Mouse (Mus musculus) heart, postnatal 0 days (tissue): ENCODE measurements at regions not wholly inside any gene's neighbourhood (a gene's known extent, or its start where the extent isn't known, plus 50 kb on each side); places are given as distances from the start of the nearest gene placed in this dataset.
"Not testable (repeated sequence)": the region's sequence is repeated elsewhere in the genome, so short reads cannot be mapped to it uniquely, and the experiment has no call there.

Experiments used
- ATAC-seq: fragments of 200-750 bp; cut with Nextera tagmentation; 2 replicates; pipeline ENCODE4 v1.8.0; 2017; ENCODE audit warnings: low read depth, moderate number of reproducible peaks, moderate library complexity; ENCODE audit not compliant: insufficient read depth
- DNase-seq: peaks from one replicate; pipeline ENCODE4 v3.0.0-alpha.2; 2016; ENCODE audit warnings: low spot score
- H3K27ac ChIP-seq: fragments of 300-500 bp; sonication (generic); 2 replicates; pipeline ENCODE4 v1.5.1; 2014; ENCODE audit warnings: low read depth, mild to moderate bottlenecking
- H3K27me3 ChIP-seq: fragments of 300-500 bp; sonication (generic); 2 replicates; pipeline ENCODE4 v1.6.1; 2014; ENCODE audit warnings: low read length, mixed read lengths; ENCODE audit not compliant: control insufficient read depth, insufficient read depth
- H3K36me3 ChIP-seq: fragments of 300-500 bp; sonication (generic); replicated peaks from 2 replicates; pipeline ENCODE4 v1.6.1; 2014; ENCODE audit warnings: low read length, mixed read lengths; ENCODE audit not compliant: control insufficient read depth, insufficient read depth
- H3K4me1 ChIP-seq: fragments of 300-500 bp; sonication (generic); 2 replicates; pipeline ENCODE4 v1.6.1; 2014; ENCODE audit warnings: antibody characterized with exemption; ENCODE audit not compliant: control insufficient read depth, insufficient read depth
- H3K4me2 ChIP-seq: fragments of 300-500 bp; sonication (generic); 2 replicates; pipeline ENCODE4 v1.6.1; 2014; ENCODE audit warnings: low read depth, mild to moderate bottlenecking, low read length, moderate library complexity
- H3K4me3 ChIP-seq: fragments of 300-500 bp; sonication (generic); 2 replicates; pipeline ENCODE4 v1.5.1; 2014; ENCODE audit warnings: low read depth, low read length
- H3K9ac ChIP-seq: fragments of 300-500 bp; sonication (generic); replicated peaks from 2 replicates; pipeline ENCODE4 v1.6.1; 2014; ENCODE audit warnings: low read depth, low read length, mixed read lengths
- H3K9me3 ChIP-seq: fragments of 300-500 bp; sonication (generic); replicated peaks from 2 replicates; pipeline ENCODE4 v1.6.1; 2016; ENCODE audit warnings: low read length; ENCODE audit not compliant: control insufficient read depth
- CTCF ChIP-seq: IDR thresholded peaks from 2 replicates; pipeline ENCODE4 v1.5.1; 2016; ENCODE audit warnings: antibody characterized with exemption, control low read depth, low read depth
- EP300 ChIP-seq: IDR thresholded peaks from 2 replicates; pipeline ENCODE4 v1.6.1; 2016; ENCODE audit warnings: antibody characterized with exemption, low read depth
- WGBS: fragments of 180-500 bp; shearing (Covaris S2); extraction: QIAGEN DNeasy Blood & Tissue Kit; methylation state at CpG from one replicate; pipeline ENCODE4 v1.1.7; 2014; 5-methylcytosine and 5-hydroxymethylcytosine counted together

DNA sequence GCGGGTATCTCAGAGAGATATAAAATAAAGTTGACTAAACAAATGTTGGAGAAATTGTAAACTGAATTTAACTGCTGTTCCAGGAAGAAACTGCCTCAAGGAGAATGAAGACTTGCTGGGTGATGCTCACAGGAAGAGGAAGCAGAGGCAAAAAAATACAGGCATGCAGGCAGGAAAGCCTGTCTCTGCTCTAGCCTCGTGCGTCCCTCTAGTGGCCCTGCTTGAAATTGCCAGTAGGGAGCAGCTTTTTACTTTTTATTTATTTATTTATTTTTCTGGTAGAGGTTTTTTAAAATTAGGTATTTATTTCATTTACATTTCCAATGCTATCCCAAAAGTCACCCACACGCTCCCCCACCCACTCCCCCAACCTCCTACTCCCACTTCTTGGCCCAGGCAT lies 118.1 kb downstream of the 4930474N05Rik start:
- H3K4me3 ChIP-seq = no peak overlapping the region
- no peaks in the 10 kb centered on the region for H3K4me1 ChIP-seq
- H3K36me3 ChIP-seq = no peaks in the 10 kb centered on the region
- peak; percentile 13 for DNase-seq
- no peak overlapping the region for H3K27ac ChIP-seq
- no peaks in the 10 kb centered on the region for H3K27me3 ChIP-seq
- ATAC-seq = no peak
- 37% methylated on average over 4 of the region's 4 CpGs for WGBS
- H3K9me3 ChIP-seq = no peaks in the 10 kb centered on the region
- TF ChIP-seq CTCF (peak; percentile 67), EP300 (no peak)
- H3K9ac ChIP-seq = no peak overlapping the region
- no peak overlapping the region for H3K4me2 ChIP-seq

DNA sequence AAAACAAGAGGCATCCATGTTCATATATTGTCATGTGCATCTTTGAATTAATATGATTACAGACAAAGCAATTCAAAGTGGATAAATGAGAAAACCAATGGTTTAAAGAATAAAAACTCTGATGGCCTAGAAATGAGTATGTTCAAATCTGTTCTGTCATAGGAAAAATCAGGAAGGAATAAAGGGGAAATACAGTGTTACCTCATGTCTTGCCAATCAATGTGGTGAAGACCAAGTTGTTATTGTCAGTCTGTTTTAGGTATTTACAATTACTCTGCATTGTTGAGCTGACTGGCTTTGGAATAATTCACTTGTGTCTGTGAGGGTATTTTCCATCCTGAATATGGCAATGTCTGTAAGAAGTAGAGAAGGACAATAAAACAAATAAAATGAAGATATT lies 151.1 kb downstream of the 4930474N05Rik start:
- TF ChIP-seq EP300 (no peak), CTCF (no peak)
- no peak overlapping the region for H3K27ac ChIP-seq
- no peak overlapping the region for H3K9ac ChIP-seq
- H3K36me3 ChIP-seq = no peaks in the 10 kb centered on the region
- ATAC-seq (no peak), DNase-seq (no peak)
- H3K9me3 ChIP-seq = no peaks in the 10 kb centered on the region
- no peaks in the 10 kb centered on the region for H3K27me3 ChIP-seq
- H3K4me1 ChIP-seq = no peaks in the 10 kb centered on the region
- no peak overlapping the region for H3K4me2 ChIP-seq
- H3K4me3 ChIP-seq = no peak overlapping the region

DNA sequence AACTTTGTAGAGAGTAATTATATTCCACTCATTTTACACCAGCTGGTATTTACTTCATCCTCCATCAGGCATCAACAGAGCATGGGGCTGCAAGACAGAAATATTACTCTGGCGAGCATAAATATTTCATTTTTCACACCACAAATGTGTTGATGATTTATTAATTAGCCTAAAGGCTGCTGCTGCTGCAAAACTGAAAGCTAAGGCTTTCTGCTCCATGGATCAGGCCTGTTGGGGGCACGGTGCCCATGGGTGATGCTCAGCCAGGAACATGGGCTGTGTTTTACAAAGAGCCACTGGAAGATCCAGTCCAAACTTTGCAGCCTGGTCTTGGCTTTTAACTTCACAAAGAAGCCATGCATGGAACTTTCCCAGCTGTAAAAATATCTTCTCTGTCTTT lies 167.4 kb downstream of the 4930474N05Rik start:
- Histone ChIP-seq H3K9ac (no peak overlapping the region), H3K4me2 (no peak overlapping the region), H3K27ac (no peak overlapping the region), H3K4me1 (no peaks in the 10 kb centered on the region), H3K27me3 (no peaks in the 10 kb centered on the region), H3K4me3 (no peak overlapping the region), H3K36me3 (no peaks in the 10 kb centered on the region), H3K9me3 (no peaks in the 10 kb centered on the region)
- DNase-seq (no peak), ATAC-seq (no peak)
- 82% methylated on average over 2 of the region's 2 CpGs for WGBS
- no peak for TF ChIP-seq EP300

DNA sequence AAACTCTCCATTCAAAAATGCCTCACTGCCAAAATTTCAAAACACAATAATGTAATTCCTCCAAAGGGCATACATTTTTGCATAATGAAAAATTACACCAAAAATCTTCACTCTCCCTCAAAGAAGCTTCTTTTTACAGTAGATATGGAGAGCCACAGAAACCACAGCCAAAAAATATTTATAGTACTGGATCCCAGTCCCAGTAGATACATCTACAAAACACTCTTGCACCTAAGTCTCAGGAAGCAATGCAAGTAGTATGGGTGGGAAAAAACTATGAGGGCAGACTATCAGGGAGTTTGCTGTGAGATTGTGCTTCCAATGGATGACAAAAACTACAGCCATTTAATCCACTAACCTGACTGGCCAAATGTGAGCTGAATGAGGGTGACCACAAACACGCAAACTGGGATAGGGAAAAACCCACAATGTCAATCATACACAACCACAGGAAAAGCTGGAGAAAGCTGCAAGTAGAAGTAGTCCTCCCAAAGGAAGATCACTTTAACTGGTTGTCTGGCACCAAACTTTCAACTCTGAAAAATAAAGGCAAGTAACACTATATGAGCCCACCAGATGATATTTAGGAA lies 189.2 kb downstream of the 4930474N05Rik start:
- no peaks in the 10 kb centered on the region for H3K4me1 ChIP-seq
- WGBS = 76% methylated on average over 1 of the region's 1 CpGs

DNA sequence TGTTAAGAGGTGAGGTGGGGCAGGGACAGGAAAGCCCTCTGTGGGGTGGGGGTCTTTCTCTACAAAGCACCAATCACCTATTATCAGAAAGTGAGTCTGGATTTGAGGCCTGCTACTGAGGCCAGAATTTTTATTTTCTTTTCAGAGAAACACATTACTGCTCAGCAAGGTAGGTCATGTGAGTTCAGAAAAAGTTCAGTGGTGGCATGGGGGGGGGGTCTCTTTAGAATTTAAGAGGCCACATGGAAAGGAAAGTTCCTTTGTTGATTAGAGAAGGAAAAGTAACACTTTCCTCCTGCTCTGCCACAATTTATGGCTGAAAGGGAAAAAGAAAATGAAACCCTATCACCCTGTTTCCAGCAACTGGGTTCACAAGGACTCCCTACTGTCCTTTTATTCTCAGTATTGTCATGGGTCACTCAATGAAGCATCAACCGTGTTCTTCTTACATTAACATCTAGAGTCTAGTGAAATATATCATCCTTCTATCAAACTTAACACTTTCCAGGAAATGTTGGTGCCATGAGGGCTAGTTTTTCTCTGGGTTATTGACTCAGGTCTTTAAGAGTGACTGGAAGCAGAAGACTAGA lies 194.1 kb downstream of the 4930474N05Rik start:
- Histone ChIP-seq H3K4me3 (no peak overlapping the region), H3K27me3 (no peaks in the 10 kb centered on the region), H3K36me3 (no peaks in the 10 kb centered on the region), H3K4me2 (no peak overlapping the region), H3K9ac (no peak overlapping the region), H3K27ac (no peak overlapping the region), H3K9me3 (no peaks in the 10 kb centered on the region), H3K4me1 (no peaks in the 10 kb centered on the region)
- ATAC-seq (no peak), DNase-seq (no peak)
- 54% methylated on average over 1 of the region's 1 CpGs for WGBS
- TF ChIP-seq CTCF (no peak), EP300 (no peak)

More for the DNA sequence above, 189.2 kb downstream of the 4930474N05Rik start:
- TF ChIP-seq CTCF = no peak
- Histone ChIP-seq H3K36me3 (no peaks in the 10 kb centered on the region), H3K27me3 (no peaks in the 10 kb centered on the region), H3K27ac (no peak overlapping the region), H3K4me2 (no peak overlapping the region), H3K9me3 (no peaks in the 10 kb centered on the region), H3K4me3 (no peak overlapping the region), H3K9ac (no peak overlapping the region)
- ATAC-seq (no peak), DNase-seq (no peak)

DNA sequence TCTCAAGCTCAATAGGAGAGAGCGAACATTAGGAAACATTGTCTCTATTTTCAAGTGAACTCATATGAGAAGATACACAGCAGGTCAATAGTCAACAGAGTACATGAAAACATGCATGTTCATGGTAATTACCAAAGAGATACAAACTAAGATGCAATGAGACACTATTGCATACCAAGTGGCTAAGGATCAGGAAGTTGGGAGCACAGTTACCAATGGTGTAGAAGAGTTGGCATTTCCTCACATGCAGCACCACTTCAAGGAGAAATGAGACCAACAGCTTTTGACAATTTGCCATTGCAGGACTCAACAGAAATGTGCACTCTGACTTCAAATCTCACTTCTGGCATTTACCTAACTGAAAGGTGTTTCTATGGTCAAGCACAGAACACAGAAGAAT lies 215.6 kb downstream of the 4930474N05Rik start:
- Histone ChIP-seq H3K4me3 (no peak overlapping the region), H3K9me3 (no peaks in the 10 kb centered on the region), H3K4me2 (no peak overlapping the region), H3K27ac (no peak overlapping the region), H3K9ac (no peak overlapping the region), H3K4me1 (no peaks in the 10 kb centered on the region), H3K36me3 (no peaks in the 10 kb centered on the region), H3K27me3 (no peaks in the 10 kb centered on the region)
- DNase-seq (no peak), ATAC-seq (no peak)
- TF ChIP-seq EP300 (no peak), CTCF (no peak)
- 79% methylated on average over 1 of the region's 1 CpGs for WGBS

DNA sequence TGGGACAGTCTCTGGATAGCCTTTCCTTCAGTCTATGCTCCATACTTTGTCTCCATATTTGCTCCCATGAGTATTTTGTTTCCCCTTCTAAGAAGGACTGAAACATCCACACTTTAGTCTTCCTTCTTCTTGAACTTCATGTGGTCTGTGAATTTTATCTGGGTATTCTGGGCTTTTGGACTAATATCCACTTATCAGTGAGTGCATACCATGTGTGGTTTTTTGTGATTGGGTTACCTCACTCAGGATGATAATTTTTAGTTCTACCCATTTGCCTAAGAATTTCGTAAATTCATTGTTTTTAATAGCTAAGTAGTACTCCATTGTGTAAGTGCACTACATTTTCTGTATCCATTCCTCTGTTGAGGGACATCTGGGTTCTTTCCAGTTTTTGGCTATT lies 220.0 kb downstream of the 4930474N05Rik start:
- H3K9ac ChIP-seq, H3K27me3 ChIP-seq, H3K4me3 ChIP-seq, ATAC-seq, H3K36me3 ChIP-seq, H3K4me1 ChIP-seq, H3K9me3 ChIP-seq, H3K27ac ChIP-seq, H3K4me2 ChIP-seq, DNase-seq: not testable (repeated sequence)
- WGBS = 67% methylated on average over 1 of the region's 1 CpGs
